Mouse (Mus musculus) embryo, embryonic 11.5 days (tissue): ENCODE measurements around the gene Cenpv.
"Not testable (repeated sequence)": the region's sequence is repeated elsewhere in the genome, so short reads cannot be mapped to it uniquely, and the experiment has no call there.

Experiments used
- DNase-seq: peaks from one replicate; pipeline ENCODE4 v3.0.0-alpha.2; 2012; ENCODE audit warnings: low read depth, low spot score

Gene Cenpv

DNA sequence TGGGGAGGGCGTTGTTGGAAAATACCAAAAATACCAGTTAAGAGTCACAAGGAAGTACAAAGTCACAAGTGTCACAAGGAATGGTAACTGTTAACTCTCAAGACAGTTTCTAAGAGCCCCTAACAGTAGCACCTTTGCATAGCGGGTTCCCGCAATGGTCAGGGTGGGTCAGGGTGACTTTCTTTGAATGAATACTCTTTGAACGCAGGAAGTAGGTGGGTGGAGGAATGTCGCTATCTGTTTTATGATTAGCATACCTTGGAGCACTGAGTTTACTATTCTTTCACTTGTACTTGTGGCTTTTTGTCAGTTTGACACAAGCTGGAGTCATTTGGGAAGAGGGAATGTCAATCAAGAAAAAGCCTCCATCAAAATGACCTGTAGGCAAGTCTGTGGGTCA lies 30.2 kb downstream of the Cenpv start:
- DNase-seq = not testable (repeated sequence)

DNA sequence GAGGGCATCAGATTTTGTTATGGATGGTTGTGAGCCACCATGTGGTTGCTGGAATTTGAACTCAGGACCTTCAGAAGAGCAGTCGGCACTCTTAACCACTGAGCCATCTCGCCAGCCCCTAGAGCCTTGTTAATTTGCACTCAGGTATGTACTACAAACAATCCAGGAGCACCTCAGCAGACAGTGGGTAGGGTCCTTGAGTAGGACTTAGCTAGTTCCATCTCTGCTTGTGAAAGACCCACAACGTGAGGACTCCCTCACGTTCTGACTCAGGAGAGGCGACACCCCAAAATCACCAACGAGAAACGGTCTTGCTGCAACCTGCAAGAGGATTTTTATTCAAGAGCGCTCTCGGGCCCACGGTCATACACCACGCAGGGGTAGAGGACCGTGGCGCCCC lies 30.7 kb downstream of the Cenpv start:
- not testable (repeated sequence) for DNase-seq

DNA sequence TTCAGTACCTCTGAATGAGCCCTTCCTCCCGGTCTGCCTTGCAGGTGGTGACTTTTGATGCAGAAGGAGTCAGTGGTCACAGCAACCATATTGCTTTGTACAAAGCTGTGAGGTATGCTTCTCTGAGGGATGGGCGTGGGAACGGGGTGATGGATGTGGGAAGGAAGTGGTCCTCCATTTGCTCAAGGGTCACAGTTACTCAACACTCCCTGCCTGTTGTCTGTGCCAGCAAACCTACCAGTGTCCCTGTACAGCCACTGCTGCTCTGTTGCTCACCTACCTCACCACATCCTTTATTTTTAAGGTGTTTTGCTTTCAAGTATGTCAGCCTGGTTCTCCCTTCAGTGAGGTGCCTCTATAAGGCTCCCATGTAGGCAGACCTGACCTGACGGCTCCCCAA lies 31.4 kb downstream of the Cenpv start:
- no peak for DNase-seq

DNA sequence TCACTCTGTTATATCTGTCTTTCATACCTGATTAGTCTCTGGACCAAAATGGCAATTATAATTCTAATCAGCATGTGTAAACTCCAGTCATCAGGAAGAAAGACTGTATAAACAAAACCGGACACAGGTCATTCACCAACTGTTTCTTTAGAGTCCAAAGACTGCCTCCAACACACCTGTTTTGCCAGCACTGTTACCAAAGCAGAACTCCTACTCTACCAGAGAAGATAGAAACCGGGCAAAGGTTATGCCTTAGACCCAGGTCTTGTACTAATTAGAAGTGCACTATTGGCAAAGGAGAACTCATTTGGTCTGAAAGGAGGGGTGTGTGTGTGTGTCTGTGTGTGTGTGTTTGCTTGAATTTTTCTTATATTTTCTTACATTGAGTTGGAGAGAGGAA lies 38.5 kb downstream of the Cenpv start:
- no peak for DNase-seq

DNA sequence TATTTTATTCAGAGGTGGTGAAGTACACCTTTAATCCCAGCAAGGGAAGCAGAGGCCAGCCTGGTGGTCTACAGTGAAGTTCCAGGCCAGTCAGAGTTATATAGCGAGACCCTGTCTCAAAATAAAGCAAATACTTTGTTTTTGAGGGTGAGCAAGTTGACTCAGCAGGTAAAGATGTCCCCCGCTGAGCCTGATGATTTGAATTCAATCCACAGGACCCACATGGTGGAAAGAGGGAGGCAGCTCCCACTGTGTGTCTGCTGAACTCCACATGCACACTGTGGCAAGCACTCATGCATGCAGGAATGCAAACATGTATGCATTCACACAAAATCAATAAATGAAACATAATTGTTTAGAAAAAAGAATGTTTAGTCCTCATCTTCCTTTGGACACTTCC lies 40.3 kb downstream of the Cenpv start:
- no peak for DNase-seq

DNA sequence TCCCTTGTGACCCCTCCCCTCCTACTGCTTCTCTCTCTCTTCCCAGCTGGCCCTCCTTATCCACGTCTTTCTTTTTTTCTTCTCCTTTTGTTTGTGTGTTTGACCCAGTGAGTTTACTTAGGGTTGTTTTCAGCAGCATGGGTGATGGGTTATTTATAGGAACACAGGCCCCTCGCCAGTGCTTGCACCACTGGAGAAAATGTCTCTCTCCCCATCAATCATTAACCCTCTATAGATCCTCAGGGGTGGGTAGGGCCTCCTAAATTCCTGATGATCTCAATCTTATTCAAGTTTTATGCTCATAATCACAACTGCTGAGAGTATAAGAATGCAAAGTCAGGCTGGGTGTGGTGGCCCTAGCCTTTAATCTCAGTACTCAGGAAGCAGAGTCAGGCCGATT lies 41.9 kb downstream of the Cenpv start:
- no peak for DNase-seq

DNA sequence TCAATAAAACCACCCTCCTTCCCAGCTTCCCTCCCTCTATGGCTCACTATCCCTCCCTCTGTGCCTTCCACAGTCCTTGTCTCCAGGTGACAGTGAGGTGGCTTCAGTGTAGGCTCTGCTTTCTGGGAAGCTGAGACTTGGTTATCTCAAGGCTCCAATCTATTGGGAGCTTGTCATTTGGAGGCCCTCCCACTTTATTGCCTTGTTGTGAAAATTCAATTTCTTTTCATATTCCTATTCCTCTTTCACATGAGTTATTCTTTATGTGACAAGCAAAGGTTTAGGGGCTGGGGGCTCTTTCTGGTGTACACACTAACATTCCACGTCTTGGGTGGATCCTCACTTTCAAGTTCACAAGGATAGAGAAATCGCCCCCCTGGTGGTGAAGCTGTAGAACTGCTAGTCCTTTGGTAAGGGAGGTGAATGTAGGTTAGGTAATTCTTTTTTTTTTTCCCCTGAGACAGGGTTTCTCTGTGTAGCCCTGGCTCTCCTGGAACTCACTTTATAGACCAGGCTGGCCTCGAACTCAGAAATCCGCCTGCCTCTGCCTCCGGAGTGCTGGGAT lies 42.8 kb downstream of the Cenpv start:
- DNase-seq = peak; percentile 17

DNA sequence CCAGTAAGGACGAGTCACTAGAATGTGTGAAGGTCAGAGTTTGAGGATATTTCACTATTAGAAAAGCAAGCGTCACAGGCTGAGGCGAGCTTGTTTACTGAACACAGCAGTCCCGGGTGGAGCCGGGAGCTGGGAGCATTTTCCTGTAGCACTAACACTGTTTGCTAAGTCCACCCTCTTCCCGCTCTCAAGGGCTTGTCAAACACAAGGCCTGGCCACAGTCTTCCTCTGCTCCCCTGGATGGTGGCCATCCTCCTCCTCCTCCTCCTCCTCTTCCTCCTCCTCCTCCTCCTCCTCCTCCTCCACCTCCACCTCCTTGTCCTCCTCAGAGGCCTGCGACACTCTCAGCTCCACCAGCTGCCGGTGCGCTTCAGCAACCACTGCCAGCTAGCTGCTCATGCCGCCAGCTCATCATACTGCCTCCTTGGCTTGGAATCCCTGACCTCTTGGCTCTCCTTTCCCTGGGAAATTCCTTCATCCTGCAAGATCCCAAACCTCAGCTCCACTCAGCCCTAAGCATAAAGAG lies 43.7 kb downstream of the Cenpv start:
- no peak for DNase-seq

DNA sequence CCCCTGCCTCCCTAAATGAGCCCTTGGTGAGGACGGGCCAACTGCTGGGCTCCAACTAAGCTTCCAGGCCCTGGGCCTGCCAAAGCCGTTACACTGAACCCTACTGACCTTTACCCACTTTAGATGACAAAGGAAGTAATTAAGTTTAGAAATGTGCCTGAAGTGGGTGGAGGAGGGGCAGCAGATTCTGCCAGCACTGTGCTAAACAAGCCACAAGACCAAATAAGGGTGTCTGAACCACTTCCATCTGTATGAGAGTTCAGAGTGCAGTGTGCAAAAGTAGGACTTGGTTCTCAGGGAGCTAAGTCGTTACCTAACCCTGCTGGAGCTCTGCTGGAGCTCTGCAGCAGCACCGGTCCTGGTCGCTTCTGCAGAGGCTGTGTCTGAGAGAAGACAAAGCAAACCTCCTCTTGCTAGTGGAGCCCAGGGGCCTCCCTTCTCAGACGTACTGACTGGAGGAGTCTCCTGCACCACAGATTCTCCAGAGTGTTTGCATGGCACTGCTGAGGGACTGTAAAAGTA lies 44.2 kb downstream of the Cenpv start:
- DNase-seq = peak; percentile 26

DNA sequence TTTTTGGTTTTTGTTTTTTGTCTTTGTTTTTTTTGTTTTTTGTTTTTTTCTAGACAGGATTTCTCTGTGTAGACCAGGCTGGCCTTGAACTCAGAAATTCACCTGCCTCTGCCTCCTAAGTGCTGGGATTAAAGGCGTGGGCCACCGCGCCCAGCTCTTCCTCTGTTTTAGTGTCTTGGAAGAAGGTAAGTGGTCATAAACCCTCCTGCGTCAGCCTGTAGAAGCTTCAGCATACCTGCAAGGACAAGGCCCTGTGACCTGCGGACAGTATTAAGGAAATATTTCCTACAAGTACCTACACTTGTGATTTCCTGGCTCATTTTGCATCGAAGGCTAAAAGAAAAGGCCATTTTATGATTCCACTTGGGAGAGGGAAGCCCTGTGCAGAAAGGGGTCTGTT lies 45.4 kb downstream of the Cenpv start:
- no peak for DNase-seq

DNA sequence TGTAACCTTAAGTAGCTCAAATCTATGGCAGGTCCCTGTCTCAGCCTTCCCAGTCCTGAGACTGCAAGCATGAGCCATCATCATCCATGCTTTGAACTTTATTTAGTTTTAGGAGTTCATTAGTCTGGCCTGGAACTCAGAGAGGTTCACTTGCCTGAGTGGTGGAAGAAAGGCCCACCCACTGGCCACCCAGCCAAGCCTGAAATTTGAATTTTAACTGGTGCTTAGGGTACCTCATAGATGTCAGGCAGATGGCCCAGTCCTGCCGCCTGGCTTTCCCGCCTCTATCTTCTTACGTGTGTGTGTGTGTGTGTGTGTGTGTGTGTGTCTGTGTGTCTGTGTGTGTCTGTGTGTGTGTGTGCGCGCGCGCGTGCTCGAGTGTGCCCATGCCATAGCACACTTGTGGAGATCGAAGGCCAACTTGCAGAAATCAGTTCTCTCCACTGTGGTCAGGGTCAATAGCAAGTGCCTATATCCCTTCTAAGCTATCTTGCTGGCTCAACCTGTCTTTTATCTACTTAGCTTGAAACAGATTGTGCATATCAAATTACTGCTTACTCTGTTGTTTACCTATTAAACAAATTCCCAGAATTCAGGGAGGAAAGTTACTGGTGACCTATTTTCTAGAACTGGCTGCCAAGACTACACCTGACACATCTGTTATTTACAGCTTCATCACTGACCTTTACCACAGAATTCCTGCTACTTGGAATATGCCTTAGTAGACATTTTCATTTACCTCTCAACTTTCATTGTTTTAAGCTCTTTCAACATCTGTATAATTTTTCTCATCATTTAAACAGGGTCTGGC lies 51.3 kb downstream of the Cenpv start:
- no peak for DNase-seq

DNA sequence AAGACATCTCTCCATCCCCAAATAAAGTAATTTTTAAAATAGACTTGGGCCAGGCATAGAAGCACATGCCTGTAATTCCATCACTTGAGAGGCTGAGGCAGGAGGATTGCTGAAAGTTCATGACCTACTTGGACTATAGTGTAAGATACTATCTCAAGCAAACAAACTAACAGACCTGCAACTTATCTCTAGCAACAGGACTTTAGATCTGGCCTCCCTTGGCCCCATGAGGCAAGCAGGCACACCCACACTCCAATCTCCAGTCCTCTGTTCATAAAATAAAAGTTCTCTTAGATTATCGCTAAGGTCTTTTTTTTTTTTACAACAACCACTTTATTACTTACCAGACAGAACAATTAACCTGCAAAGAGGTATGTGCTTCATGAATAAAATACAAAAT lies 52.1 kb downstream of the Cenpv start:
- no peak for DNase-seq

DNA sequence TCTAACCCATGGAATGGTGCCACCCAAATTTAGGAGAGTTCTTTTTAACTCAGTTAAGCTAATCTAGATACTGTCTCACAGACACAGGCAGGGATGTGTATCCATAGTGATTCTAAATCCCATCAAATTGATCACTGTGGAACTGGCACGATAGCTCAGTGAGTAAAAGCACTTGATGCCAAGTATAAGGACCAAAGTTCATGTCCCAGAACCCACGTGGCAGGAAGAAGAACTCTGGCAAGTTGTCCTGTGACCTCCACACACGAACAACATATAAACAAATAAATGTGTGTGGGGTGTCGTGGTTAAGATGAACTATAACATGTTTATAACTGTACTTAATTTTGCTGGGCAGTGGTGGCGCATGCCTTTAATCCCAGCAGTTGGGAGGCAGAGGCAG lies 59.5 kb downstream of the Cenpv start:
- DNase-seq = no peak

DNA sequence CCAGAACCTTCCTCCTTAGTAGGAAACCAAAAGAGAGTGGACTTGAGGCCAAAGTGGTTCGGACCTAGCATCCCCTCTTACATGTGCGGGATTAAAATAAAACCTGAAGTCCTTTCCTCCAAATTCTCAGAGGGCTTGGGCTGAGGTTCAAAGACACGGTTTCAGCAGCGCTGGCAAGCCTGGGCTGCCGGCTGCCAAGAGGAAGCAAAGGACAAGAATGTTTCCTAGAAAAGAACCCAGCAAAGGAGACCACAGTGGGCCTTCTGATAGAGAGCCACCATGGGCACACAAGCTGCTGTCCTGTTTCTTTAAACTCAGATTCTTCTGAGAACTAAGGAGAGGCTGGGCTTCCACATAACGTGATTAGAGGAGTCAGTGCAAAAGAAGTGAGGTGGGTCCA lies 60.1 kb downstream of the Cenpv start:
- DNase-seq = no peak

DNA sequence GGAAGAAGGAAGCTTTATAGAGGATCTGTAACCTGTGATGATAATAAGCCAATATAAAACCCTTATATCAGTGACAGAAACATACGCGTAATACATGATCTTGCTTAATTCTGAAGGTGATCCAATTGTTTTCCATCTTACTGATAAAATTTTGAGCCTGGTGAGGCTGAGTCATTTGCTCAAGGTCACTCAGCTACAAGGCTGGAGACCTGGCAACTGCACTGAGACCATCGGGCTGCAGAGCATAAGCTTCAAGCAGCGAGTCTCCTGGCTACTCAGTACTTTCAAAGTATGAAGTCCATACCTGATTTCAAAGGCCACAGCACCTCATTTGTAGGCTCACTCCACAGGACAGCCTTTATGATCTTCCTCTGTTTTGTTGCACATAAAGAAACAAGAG lies 62.9 kb downstream of the Cenpv start:
- DNase-seq = no peak
